Mouse (Mus musculus): Measurements from ENCODE around the gene Mfn2. TPM values are rescaled to one million over a fixed set of nuclear protein-coding genes. Genes with fewer than 3 reads are reported as not detected.

The Mfn2 gene
- total and polyA plus RNA-seq, 3 experiments: 10.0 to 36.8 (median 17.5) TPM

DNA sequence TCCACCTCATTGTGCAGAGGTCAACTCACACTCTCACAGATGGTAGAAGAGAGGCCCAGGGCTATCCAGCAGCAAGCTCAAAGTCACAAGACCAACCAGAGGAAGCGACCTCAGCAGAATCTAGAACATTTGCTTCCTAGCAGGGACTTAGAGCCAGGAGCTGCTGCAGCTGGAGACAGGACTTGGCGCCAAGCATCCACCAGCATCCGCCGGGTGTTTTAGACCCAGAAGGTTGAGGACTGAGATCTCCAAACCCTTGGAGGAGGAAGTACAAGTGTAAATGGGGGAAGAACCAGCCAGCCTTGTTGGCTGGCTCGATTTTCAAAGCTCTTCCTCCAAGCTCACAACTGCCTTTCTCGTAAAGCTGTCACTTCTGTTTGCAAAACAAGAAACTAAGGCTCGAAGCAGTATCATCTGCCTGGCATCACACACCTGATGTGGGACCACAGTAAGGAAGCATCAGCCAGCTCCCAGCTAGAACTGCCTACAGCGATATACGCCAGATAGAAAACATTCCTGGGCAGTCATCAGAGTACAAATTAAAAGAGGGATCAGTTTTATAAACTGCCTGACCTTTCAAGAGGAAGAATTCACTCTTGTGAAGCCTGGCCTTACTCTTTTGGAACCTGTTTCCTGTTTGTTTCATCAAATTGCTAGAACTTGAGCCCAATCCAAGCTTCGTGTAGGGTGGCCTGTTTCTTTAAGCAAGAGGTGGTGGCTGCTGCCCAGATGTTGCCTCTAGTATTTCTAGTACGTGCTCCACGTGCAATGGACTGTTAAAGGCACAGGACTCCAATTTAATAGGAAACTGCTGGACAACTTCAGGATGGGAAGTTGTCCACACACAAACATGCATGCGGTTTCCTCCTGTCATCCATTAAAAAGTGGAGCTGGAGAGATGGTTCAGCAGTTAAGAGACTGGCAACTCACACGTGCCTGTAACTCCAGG is 33.9 kb upstream of the Mfn2 start:
- Histone ChIP-seq H3K9ac (ENCODE audit: insufficient read depth, low read depth) (no peak overlapping the region), H3K4me3 (replicated peaks in 1 of 3; ENCODE audit: low read depth in 2 of 3, low read length in 2 of 3, poor library complexity in 1 of 3) (no peak overlapping the region), H3K79me2 (replicated peaks; ENCODE audit: control insufficient read depth, extremely low read depth, insufficient read depth, poor library complexity, severe bottlenecking) (peaks cover 24% of the 10 kb centered on the region), H3K36me3 (replicated peaks in 1 of 2; ENCODE audit: control insufficient read depth in 1 of 2, insufficient read depth in 1 of 2, low read length in 1 of 2) (peaks cover 0 to 9% of the 10 kb centered on the region in 2 experiments), H3K4me1 (ENCODE audit: control insufficient read depth in 1 of 2, insufficient read depth in 2 of 2) (peaks cover 16 to 42% of the 10 kb centered on the region in 2 experiments), H3K27ac (ENCODE audit: insufficient read depth, low read depth) (no peak overlapping the region), H3K27me3 (replicated peaks) (peaks cover 50% of the 10 kb centered on the region), H3K9me3 (replicated peaks; ENCODE audit: low read length) (no peaks in the 10 kb centered on the region), H3K4me2 (ENCODE audit: insufficient read depth, low read depth, poor library complexity, severe bottlenecking) (no peak overlapping the region)
- dilution Hi-C loops (cut with MboI; ENCODE audit: extremely low pct_ligation_motif_present, extremely low pct_unique_long_range_greater_than_20kb, low sequenced_read_pairs): no loop called here
- DNase-seq (ENCODE audit: extremely low read depth): no peak
- no peak for TF ChIP-seq TBP (conservative IDR thresholded peaks at IDR 0.05; ENCODE audit: low read depth, low read length)
- TF ChIP-seq SIN3A (IDR thresholded peaks at IDR 0.05; ENCODE audit: low read length): no peak
- TF ChIP-seq POLR2A (IDR thresholded peaks at IDR 0.05; ENCODE audit: low read depth, low read length): no peak
- TF ChIP-seq HCFC1 (IDR thresholded peaks at IDR 0.05; ENCODE audit: low read depth, low read length): no peak
- TF ChIP-seq JUND (conservative IDR thresholded peaks at IDR 0.05; ENCODE audit: low read depth, low read length): no peak
- TF ChIP-seq NRF1 (IDR thresholded peaks at IDR 0.05; ENCODE audit: low read depth, low read length): no peak
- no peak for TF ChIP-seq E2F4 (IDR thresholded peaks at IDR 0.05; ENCODE audit: insufficient replicate concordance, low read depth, low read length)
- 0 out of 2 replicates have a peak, but pooled peaks have one; percentile 44 for TF ChIP-seq BHLHE40 (IDR thresholded peaks at IDR 0.05; ENCODE audit: low read depth, low read length)
- in situ Hi-C loops (cut with MboI; ENCODE audit: low pct_ligation_motif_present, low pct_unique_long_range_greater_than_20kb, low sequenced_read_pairs): no loop called here

DNA sequence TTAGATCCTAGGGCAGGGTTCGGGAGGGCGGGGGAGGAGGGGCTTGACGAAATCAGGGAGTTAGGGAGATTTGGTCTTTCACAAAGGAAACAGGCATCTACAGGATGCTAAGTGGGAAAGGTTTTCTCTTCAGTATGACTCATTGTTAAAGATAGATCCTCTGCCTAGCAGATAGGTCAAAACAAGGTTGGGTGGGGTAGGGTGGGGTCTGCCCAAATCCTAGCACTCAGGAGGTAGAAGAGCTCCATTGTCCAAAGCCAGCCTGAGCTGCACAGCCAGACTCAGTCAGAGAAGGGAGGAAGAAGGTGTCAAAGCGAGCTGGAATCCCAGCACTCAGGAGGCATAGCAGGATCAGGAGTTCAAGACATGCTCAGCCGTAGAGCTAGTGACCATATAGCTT is 33.0 kb upstream of the Mfn2 start:
- in situ Hi-C loops (cut with MboI; ENCODE audit: low pct_ligation_motif_present, low pct_unique_long_range_greater_than_20kb, low sequenced_read_pairs) (no loop called here), dilution Hi-C loops (cut with MboI; ENCODE audit: extremely low pct_ligation_motif_present, extremely low pct_unique_long_range_greater_than_20kb, low sequenced_read_pairs) (no loop called here)
- Histone ChIP-seq H3K27ac (ENCODE audit: insufficient read depth, low read depth) (no peak overlapping the region), H3K4me1 (ENCODE audit: control insufficient read depth in 1 of 2, insufficient read depth in 2 of 2) (peaks cover 12 to 33% of the 10 kb centered on the region in 2 experiments), H3K4me2 (ENCODE audit: insufficient read depth, low read depth, poor library complexity, severe bottlenecking) (peak overlapping the region; percentile 52; the same call in 1 of the 2 replicates), H3K9me3 (replicated peaks; ENCODE audit: low read length) (no peaks in the 10 kb centered on the region), H3K4me3 (replicated peaks in 1 of 3; ENCODE audit: low read depth in 2 of 3, low read length in 2 of 3, poor library complexity in 1 of 3) (no peak overlapping the region), H3K36me3 (replicated peaks in 1 of 2; ENCODE audit: control insufficient read depth in 1 of 2, insufficient read depth in 1 of 2, low read length in 1 of 2) (peaks cover 0 to 2% of the 10 kb centered on the region in 2 experiments), H3K79me2 (replicated peaks; ENCODE audit: control insufficient read depth, extremely low read depth, insufficient read depth, poor library complexity, severe bottlenecking) (peaks cover 14% of the 10 kb centered on the region), H3K27me3 (replicated peaks) (peaks cover 54% of the 10 kb centered on the region), H3K9ac (ENCODE audit: insufficient read depth, low read depth) (peak overlapping the region; percentile 87; the same call in 1 of the 2 replicates)
- TF ChIP-seq USF2 (conservative IDR thresholded peaks at IDR 0.05; ENCODE audit: low read depth, low read length) (no peak), CHD2 (IDR thresholded peaks at IDR 0.05; ENCODE audit: low read length) (no peak), UBTF (IDR thresholded peaks at IDR 0.05; ENCODE audit: low read depth, low read length) (no peak), RCOR1 (conservative IDR thresholded peaks at IDR 0.05; ENCODE audit: low read depth, low read length) (no peak), ZC3H11A (IDR thresholded peaks at IDR 0.05; ENCODE audit: low read depth, low read length) (no peak), USF1 (IDR thresholded peaks at IDR 0.05; ENCODE audit: low read depth, low read length) (no peak), ETS1 (conservative IDR thresholded peaks at IDR 0.05; ENCODE audit: low read depth, low read length) (no peak), ELF1 (IDR thresholded peaks at IDR 0.05; ENCODE audit: low read depth, low read length) (no peak), TBP (conservative IDR thresholded peaks at IDR 0.05; ENCODE audit: low read depth, low read length) (no peak), RAD21 (IDR thresholded peaks at IDR 0.05; ENCODE audit: low read depth, low read length) (no peak), EP300 (IDR thresholded peaks at IDR 0.05; ENCODE audit: low read length) (no peak), NELFE (IDR thresholded peaks at IDR 0.05; ENCODE audit: low read depth, low read length) (no peak), BHLHE40 (IDR thresholded peaks at IDR 0.05; ENCODE audit: low read depth, low read length) (no peak), ZNF384 (IDR thresholded peaks at IDR 0.05; ENCODE audit: low read depth, low read length) (no peak), MAZ (IDR thresholded peaks at IDR 0.05; ENCODE audit: low read depth, low read length) (no peak), KAT2A (IDR thresholded peaks at IDR 0.05; ENCODE audit: insufficient replicate concordance, low read length) (no peak), MXI1 (IDR thresholded peaks at IDR 0.05; ENCODE audit: low read depth, low read length) (no peak), MAX (IDR thresholded peaks at IDR 0.05; ENCODE audit: low read length) (no peak), POLR2A (IDR thresholded peaks at IDR 0.05; ENCODE audit: low read depth, low read length) (no peak), E2F4 (IDR thresholded peaks at IDR 0.05; ENCODE audit: insufficient replicate concordance, low read depth, low read length) (no peak)
- no peak for DNase-seq (ENCODE audit: extremely low read depth)

All from CH12.LX (cell line).